Mouse (Mus musculus): ENCODE measurements at regions not wholly inside any gene's neighbourhood (a gene's known extent, or its start where the extent isn't known, plus 50 kb on each side); places are given as distances from the start of the nearest gene placed in this dataset.

DNA sequence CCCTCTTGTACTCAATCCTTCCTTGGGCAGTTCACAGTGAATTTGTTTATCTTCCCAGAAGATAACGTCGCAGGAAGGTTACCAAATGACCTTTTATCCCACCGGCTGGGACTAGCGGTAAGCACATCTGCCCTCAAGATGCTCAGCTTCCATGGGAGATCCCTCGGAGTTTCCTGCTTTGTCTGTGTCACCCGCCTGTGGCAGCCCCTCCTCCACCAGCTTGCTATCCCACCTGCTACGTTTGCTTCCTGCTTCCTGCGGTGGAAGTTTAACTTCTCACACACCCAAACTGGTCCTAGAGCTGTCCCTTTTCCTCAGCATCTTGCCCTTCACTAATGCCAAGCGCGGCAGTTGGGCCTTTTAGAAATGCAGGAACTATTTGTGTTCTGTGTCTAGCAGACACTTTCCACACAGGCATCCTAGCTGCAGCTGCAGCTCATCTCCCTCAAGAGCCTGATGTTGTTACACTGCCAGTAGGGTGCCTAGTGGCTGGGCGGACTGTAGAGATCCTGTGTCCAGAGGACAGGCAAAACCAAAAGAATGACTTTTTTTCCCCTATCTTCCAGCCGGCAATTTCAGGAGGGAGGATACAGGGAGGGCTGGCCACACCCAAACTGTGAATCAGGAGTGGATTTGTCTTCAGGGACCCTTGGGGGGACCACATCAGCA lies 98.7 kb downstream of the Tmem17 start:
- 12% methylated on average over 12 of the region's 12 CpGs for WGBS
- H3K9ac ChIP-seq (ENCODE audit: low read depth, low read length), result no peak overlapping the region
- no peaks in the 10 kb centered on the region for H3K27me3 ChIP-seq (ENCODE audit: control insufficient read depth, insufficient read depth, low read length)
- peaks cover 1% of the 10 kb centered on the region for H3K4me1 ChIP-seq (ENCODE audit: control insufficient read depth, insufficient read depth, low read length)
- DNase-seq, result no peak
- intact Hi-C loops (cut with DNase I), result loop anchor here (2.0 to 10.0 kb wide), 2 partner anchors 98 to 296 kb away; partner anchors contain the start of gene Tmem17
- H3K27ac ChIP-seq, result no peak overlapping the region
- no peak overlapping the region for H3K4me3 ChIP-seq
- no peaks in the 10 kb centered on the region for H3K36me3 ChIP-seq (ENCODE audit: control insufficient read depth, insufficient read depth, low read length)
- TF ChIP-seq EP300 (IDR thresholded peaks at IDR 0.05; ENCODE audit: insufficient read depth, low read depth, low read length) (no peak), POLR2A (IDR thresholded peaks at IDR 0.05; ENCODE audit: insufficient read depth, low read depth, low read length) (no peak), CTCF (IDR thresholded peaks at IDR 0.05) (no peak)
- no peaks in the 10 kb centered on the region for H3K79me2 ChIP-seq (replicated peaks; ENCODE audit: control insufficient read depth, insufficient read depth, low read length)

DNA sequence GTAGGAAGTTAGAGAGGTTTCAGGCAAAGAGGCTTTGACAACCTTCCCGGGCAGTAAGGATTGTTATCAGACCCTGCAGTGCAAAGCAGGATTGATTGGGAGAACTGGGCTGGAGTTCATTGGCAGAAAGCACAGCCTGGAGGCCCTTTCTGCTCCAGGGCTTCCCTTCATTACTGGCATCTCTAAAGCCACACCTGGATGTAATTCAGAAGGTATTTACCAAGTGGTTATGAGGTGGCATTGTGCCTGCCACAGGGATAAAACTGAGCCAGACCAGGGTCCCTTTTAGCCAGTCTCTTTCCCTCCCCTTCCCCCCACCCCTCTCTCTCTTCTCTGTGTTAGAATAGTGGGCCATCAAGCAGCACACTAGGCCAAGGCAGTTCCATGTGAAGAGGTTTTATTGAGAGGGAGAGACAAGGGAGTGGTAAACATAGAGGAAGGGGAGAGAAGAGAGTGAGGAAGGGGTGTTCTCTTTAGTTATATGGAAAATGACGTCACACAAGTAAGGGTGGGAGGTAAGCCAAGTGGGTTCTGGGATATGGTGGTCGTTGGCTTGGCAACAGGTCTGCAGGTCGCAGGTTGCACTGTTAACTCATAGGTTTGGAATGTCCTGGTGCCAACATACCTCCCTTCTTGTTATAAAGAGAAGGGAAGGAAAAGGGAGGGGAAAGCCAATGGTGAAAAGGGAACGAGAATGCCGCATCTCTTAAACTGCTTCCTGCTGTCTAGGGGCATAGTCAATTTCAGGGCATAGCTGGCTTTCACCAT lies 99.4 kb downstream of the Tmem17 start:
- H3K4me1 ChIP-seq (ENCODE audit: control insufficient read depth, insufficient read depth, low read length), result peaks cover 1% of the 10 kb centered on the region
- H3K27ac ChIP-seq, result no peak overlapping the region
- H3K4me3 ChIP-seq, result no peak overlapping the region
- no peak for DNase-seq
- intact Hi-C loops (cut with DNase I), result loop anchor here (2.0 to 10.0 kb wide), 2 partner anchors 98 to 296 kb away; partner anchors contain the start of gene Tmem17
- H3K9ac ChIP-seq (ENCODE audit: low read depth, low read length), result no peak overlapping the region
- no peaks in the 10 kb centered on the region for H3K79me2 ChIP-seq (replicated peaks; ENCODE audit: control insufficient read depth, insufficient read depth, low read length)
- 45% methylated on average over 6 of the region's 6 CpGs for WGBS
- TF ChIP-seq EP300 (IDR thresholded peaks at IDR 0.05; ENCODE audit: insufficient read depth, low read depth, low read length), result no peak
- no peak for TF ChIP-seq POLR2A (IDR thresholded peaks at IDR 0.05; ENCODE audit: insufficient read depth, low read depth, low read length)
- TF ChIP-seq CTCF (IDR thresholded peaks at IDR 0.05), result no peak
- H3K36me3 ChIP-seq (ENCODE audit: control insufficient read depth, insufficient read depth, low read length), result no peaks in the 10 kb centered on the region
- H3K27me3 ChIP-seq (ENCODE audit: control insufficient read depth, insufficient read depth, low read length), result no peaks in the 10 kb centered on the region

DNA sequence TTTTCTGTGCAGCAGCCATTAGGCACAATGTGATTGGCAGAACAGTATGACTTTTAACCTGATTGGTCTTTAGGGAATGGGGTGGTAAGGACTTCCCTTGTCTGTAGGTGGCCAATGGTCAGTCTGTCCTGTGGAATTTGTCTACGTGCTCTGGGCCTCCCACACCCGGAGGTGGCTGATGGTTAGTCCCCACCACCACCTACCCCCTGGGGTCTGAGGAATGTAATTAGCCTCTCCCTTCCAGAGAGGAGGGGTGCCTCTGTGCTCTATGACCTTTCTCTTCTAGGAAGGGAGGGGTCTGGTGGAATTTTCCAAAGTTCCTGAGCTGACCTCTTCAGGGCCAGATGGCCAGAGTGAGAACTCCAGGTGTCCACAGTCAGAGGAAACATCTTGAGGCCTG lies 101.6 kb downstream of the Tmem17 start:
- no peak for TF ChIP-seq POLR2A (IDR thresholded peaks at IDR 0.05; ENCODE audit: insufficient read depth, low read depth, low read length)
- TF ChIP-seq CTCF (IDR thresholded peaks at IDR 0.05), result no peak
- no peak for TF ChIP-seq EP300 (IDR thresholded peaks at IDR 0.05; ENCODE audit: insufficient read depth, low read depth, low read length)
- H3K27me3 ChIP-seq (ENCODE audit: control insufficient read depth, insufficient read depth, low read length), result no peaks in the 10 kb centered on the region
- no peak overlapping the region for H3K4me3 ChIP-seq
- H3K9ac ChIP-seq (ENCODE audit: low read depth, low read length), result no peak overlapping the region
- H3K79me2 ChIP-seq (replicated peaks; ENCODE audit: control insufficient read depth, insufficient read depth, low read length), result no peaks in the 10 kb centered on the region
- peaks cover 1% of the 10 kb centered on the region for H3K4me1 ChIP-seq (ENCODE audit: control insufficient read depth, insufficient read depth, low read length)
- no peak overlapping the region for H3K27ac ChIP-seq
- H3K36me3 ChIP-seq (ENCODE audit: control insufficient read depth, insufficient read depth, low read length), result no peaks in the 10 kb centered on the region
- intact Hi-C loops (cut with DNase I), result loop anchor here (10.0 kb wide), 1 partner anchor 299 kb away; no protein-coding TSS in a partner anchor
- 82% methylated on average over 2 of the region's 2 CpGs for WGBS
- DNase-seq, result no peak

DNA sequence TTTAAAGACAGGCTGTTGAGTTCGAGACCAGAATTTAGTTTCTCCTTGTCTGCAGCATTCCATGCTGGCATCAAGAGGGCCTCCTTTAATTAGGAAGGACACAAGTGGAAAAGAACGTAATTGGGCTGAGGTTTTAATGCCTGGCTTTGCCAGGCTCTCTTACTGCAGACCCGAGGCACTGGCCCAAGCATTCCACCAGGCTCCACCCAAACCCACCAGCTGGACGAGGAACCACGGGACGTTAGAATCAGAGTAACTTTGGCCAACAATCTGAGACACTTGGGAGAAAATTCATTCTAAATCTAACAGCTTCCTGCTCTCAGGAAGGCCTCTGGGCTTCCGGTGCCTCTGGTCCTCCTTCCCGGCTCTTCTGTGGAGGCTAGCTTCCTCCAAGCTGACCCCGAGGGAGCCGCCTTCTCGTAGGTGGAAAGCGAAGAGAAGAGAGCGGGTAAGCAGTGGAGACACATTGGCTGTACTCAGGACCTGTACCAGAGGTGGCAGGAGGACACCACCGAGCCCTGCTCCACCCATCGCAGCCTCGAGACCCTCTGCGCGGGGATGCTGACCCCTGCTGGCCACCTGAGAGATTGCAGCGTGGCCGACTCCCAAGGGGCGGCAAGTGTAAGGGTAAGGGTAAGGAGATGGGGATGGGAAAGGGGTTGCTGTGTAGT lies 105.5 kb downstream of the Tmem17 start:
- intact Hi-C loops (cut with DNase I), result loop anchor here (1.0 to 10.0 kb wide), 3 partner anchors 303 to 392 kb away; no protein-coding TSS in a partner anchor

DNA sequence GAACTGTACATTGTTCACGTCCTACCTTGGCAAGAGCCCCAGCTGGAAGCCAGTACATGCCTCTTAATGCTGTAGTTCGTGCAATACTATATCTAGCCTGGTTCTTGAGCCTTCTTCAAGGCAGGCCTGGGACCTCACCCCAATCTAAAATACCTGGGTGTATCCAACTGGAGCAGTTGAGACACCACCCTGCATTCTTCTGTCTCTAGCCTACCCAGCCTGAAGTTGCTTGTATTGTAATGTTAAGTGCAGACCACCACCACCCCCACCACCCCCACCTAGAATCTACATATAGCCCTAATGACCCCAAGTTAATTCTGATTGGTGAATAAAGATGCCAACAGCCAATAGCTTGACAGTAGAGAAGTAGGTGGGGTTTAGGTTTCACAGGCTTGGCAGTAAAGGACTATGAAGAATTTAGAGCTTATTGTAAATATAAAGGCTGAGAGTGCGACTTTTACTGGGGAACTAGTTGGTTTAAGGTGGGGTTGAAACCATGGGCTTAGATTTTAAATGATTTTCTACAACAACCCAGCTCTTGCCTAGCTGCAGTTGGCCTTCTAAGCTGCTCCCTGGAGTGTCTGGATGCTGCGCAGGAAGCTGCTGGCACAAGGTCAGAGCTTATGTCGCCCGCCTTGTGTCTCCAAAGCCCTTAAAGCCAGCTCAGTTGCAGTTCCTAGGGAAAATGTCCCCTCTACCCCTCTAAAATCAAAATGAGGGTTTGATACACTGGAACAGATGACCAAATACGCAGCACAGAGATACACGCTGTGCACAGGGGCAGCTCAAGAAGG lies 109.2 kb downstream of the Tmem17 start:
- no peaks in the 10 kb centered on the region for H3K4me1 ChIP-seq (ENCODE audit: control insufficient read depth, insufficient read depth, low read length)
- H3K4me3 ChIP-seq, result no peak overlapping the region
- no peaks in the 10 kb centered on the region for H3K79me2 ChIP-seq (replicated peaks; ENCODE audit: control insufficient read depth, insufficient read depth, low read length)
- H3K36me3 ChIP-seq (ENCODE audit: control insufficient read depth, insufficient read depth, low read length), result no peaks in the 10 kb centered on the region
- TF ChIP-seq POLR2A (IDR thresholded peaks at IDR 0.05; ENCODE audit: insufficient read depth, low read depth, low read length) (no peak), EP300 (IDR thresholded peaks at IDR 0.05; ENCODE audit: insufficient read depth, low read depth, low read length) (no peak), CTCF (IDR thresholded peaks at IDR 0.05) (no peak)
- intact Hi-C loops (cut with DNase I), result no loop called here
- no peak overlapping the region for H3K27ac ChIP-seq
- no peaks in the 10 kb centered on the region for H3K27me3 ChIP-seq (ENCODE audit: control insufficient read depth, insufficient read depth, low read length)
- no peak for DNase-seq
- WGBS, result 82% methylated on average over 8 of the region's 8 CpGs
- no peak overlapping the region for H3K9ac ChIP-seq (ENCODE audit: low read depth, low read length)

More for the DNA sequence above, 105.5 kb downstream of the Tmem17 start:
- Histone ChIP-seq H3K4me1 (ENCODE audit: control insufficient read depth, insufficient read depth, low read length) (no peaks in the 10 kb centered on the region), H3K27ac (peak overlapping the region; percentile 71), H3K9ac (ENCODE audit: low read depth, low read length) (peak overlapping the region; percentile 49), H3K4me3 (peak overlapping the region; percentile 46), H3K27me3 (ENCODE audit: control insufficient read depth, insufficient read depth, low read length) (no peaks in the 10 kb centered on the region), H3K79me2 (replicated peaks; ENCODE audit: control insufficient read depth, insufficient read depth, low read length) (no peaks in the 10 kb centered on the region), H3K36me3 (ENCODE audit: control insufficient read depth, insufficient read depth, low read length) (no peaks in the 10 kb centered on the region)
- WGBS, result 6% methylated on average over 21 of the region's 21 CpGs
- TF ChIP-seq POLR2A (IDR thresholded peaks at IDR 0.05; ENCODE audit: insufficient read depth, low read depth, low read length) (0 out of 2 replicates have a peak, but pooled peaks have one; percentile 20), EP300 (IDR thresholded peaks at IDR 0.05; ENCODE audit: insufficient read depth, low read depth, low read length) (peak; percentile 92), CTCF (IDR thresholded peaks at IDR 0.05) (no peak)
- DNase-seq, result peak; percentile 84 to 93

Measured in heart, adult 2 months (tissue).